Mouse (Mus musculus) brain, embryonic 14.5 days (tissue): Measurements from ENCODE around the gene Xpr1.

Experiments used
- CTCF ChIP-seq: fragments of 200-500 bp; IDR thresholded peaks from 2 replicates; pipeline ENCODE4 v1.5.1; 2012; ENCODE audit warnings: inconsistent platforms, mild to moderate bottlenecking, moderate library complexity, borderline replicate concordance; ENCODE audit not compliant: insufficient read depth, insufficient read length; ENCODE audit errors: extremely low read depth
- POLR2A ChIP-seq: fragments of 200-500 bp; IDR thresholded peaks from 2 replicates; pipeline ENCODE4 v1.6.1; 2012; ENCODE audit warnings: mild to moderate bottlenecking, inconsistent platforms, borderline replicate concordance; ENCODE audit not compliant: poor library complexity, insufficient read depth, insufficient read length, severe bottlenecking; ENCODE audit errors: extremely low read depth

DNA sequence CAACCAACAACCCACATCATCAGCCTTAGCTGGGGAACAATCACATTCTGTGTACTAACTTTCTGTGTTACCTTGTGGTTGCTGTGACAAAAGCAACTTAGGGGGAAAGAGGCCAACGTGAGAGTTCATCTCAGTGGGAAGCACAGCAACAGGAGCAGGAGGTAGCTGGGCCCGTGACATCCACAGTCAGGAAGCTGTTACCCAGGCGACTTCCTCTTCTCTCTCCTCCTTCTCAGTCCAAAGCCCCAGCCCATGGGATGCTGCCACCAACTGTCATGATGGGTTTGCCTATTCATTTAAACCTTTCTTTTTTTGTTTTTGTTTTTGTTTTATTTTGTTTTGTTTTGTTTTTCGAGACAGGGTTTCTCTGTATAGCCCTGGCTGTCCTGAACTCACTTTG, 25.7 kb downstream of the Xpr1 start:
- TF ChIP-seq POLR2A (no peak), CTCF (no peak)
